Mouse (Mus musculus) lung, adult 2 months (tissue): ENCODE measurements around the gene Cbr2.

Source experiments
- CTCF ChIP-seq: fragments of 200-500 bp; IDR thresholded peaks from 2 replicates; pipeline ENCODE4 v1.5.1; 2011; ENCODE audit warnings: mild to moderate bottlenecking, low read length, control low read depth; ENCODE audit not compliant: insufficient read depth
- POLR2A ChIP-seq: fragments of 200-500 bp; IDR thresholded peaks from 2 replicates; pipeline ENCODE4 v1.6.1; 2011; ENCODE audit warnings: low read depth, mild to moderate bottlenecking, control low read depth, low read length, borderline replicate concordance; ENCODE audit errors: extremely low read depth

GRCm38 (mm10) chr11:120719841-120720376, 12.0 kb downstream of the Cbr2 start:
- TF ChIP-seq CTCF (no peak), POLR2A (0 out of 2 replicates have a peak, but pooled peaks have one; percentile 17)
